Mouse (Mus musculus) myocyte (in vitro differentiated cells): Measurements from ENCODE around the gene Iqcn. TPM values are rescaled to one million over a fixed set of nuclear protein-coding genes. Genes with fewer than 3 reads are reported as not detected.

Source experiments
- H3K27me3 ChIP-seq: one replicate; pipeline ENCODE4 v1.6.1; 2011; ENCODE audit not compliant: control insufficient read depth, insufficient read depth, insufficient read length
- H3K36me3 ChIP-seq: one replicate; pipeline ENCODE4 v1.6.1; 2011; ENCODE audit not compliant: control insufficient read depth, insufficient read depth
- H3K4me2 ChIP-seq: one replicate; pipeline ENCODE4 v1.6.1; 2011; ENCODE audit warnings: low read depth, control low read depth
- H3K4me3 ChIP-seq: one replicate; pipeline ENCODE4 v1.5.1; 2011; ENCODE audit warnings: mild to moderate bottlenecking, control low read depth, moderate library complexity
- H3K79me2 ChIP-seq: one replicate; pipeline ENCODE4 v1.6.1; 2011; ENCODE audit not compliant: control insufficient read depth, insufficient read depth
- H3ac ChIP-seq: one replicate; pipeline ENCODE4 v1.6.1; 2011; ENCODE audit not compliant: control insufficient read depth, insufficient read length
- CEBPB ChIP-seq: IDR thresholded peaks from 2 replicates; pipeline ENCODE4 v1.6.1; 2011; ENCODE audit warnings: mild to moderate bottlenecking, moderate library complexity; ENCODE audit not compliant: poor library complexity, insufficient read depth, severe bottlenecking
- E2F4 ChIP-seq: IDR thresholded peaks from one replicate; pipeline ENCODE4 v1.6.1; 2011; ENCODE audit warnings: mild to moderate bottlenecking, control low read depth, moderate library complexity; ENCODE audit not compliant: insufficient read depth
- MAX ChIP-seq: IDR thresholded peaks from one replicate; pipeline ENCODE4 v1.6.1; 2011; ENCODE audit warnings: low read depth, mild to moderate bottlenecking, control low read depth
- MYOD1 ChIP-seq, 3 experiments: IDR thresholded peaks; one replicate each; pipeline ENCODE4 v1.6.1; 2011; ENCODE audit warnings: control low read depth in 2 of 3, low read depth in 2 of 3, mild to moderate bottlenecking in 2 of 3, moderate library complexity in 1 of 3; ENCODE audit not compliant: insufficient read length in 2 of 3, control insufficient read depth in 1 of 3
- MYOG ChIP-seq, 3 experiments: IDR thresholded peaks; one replicate each; pipeline ENCODE4 v1.6.1; 2011; ENCODE audit warnings: control low read depth in 2 of 3, low read depth in 2 of 3, mild to moderate bottlenecking in 2 of 3; ENCODE audit not compliant: insufficient read length in 2 of 3, control insufficient read depth in 1 of 3, insufficient read depth in 1 of 3
- POLR2A ChIP-seq: IDR thresholded peaks from one replicate; pipeline ENCODE4 v1.6.1; 2011; ENCODE audit warnings: low read depth, mild to moderate bottlenecking, control low read depth, moderate library complexity; ENCODE audit not compliant: insufficient read length
- POLR2AphosphoS2 ChIP-seq: IDR thresholded peaks from one replicate; pipeline ENCODE4 v1.6.1; 2011; ENCODE audit warnings: low read depth, control low read depth; ENCODE audit not compliant: insufficient read length
- REST ChIP-seq: IDR thresholded peaks from one replicate; pipeline ENCODE4 v1.6.1; 2011; ENCODE audit warnings: mild to moderate bottlenecking, control low read depth, moderate library complexity; ENCODE audit not compliant: insufficient read depth, insufficient read length
- SRF ChIP-seq: IDR thresholded peaks from one replicate; pipeline ENCODE4 v1.6.1; 2011; ENCODE audit warnings: low read depth; ENCODE audit not compliant: control insufficient read depth, insufficient read length
- TCF12 ChIP-seq: IDR thresholded peaks from one replicate; pipeline ENCODE4 v1.6.1; 2011; ENCODE audit warnings: mild to moderate bottlenecking, control low read depth; ENCODE audit not compliant: poor library complexity, insufficient read depth, severe bottlenecking
- TCF3 ChIP-seq: IDR thresholded peaks from one replicate; pipeline ENCODE4 v1.6.1; 2011; ENCODE audit warnings: low read depth, control low read depth; ENCODE audit not compliant: insufficient read length
- USF1 ChIP-seq: IDR thresholded peaks from one replicate; pipeline ENCODE4 v1.6.1; 2011; ENCODE audit warnings: low read depth, mild to moderate bottlenecking, control low read depth, moderate library complexity
- polyA plus RNA-seq: library from polyadenylated mRNA; unstranded; fragments of >200 nt; fragmentation: generic; extraction: Trizol; gene quantifications from one replicate; pipeline ENCODE4 v1.2.1, GENCODE M21; 2012; ENCODE audit warnings: missing spikeins

Iqcn gene
- polyA plus RNA-seq, 1 experiment = 0.02 TPM

DNA sequence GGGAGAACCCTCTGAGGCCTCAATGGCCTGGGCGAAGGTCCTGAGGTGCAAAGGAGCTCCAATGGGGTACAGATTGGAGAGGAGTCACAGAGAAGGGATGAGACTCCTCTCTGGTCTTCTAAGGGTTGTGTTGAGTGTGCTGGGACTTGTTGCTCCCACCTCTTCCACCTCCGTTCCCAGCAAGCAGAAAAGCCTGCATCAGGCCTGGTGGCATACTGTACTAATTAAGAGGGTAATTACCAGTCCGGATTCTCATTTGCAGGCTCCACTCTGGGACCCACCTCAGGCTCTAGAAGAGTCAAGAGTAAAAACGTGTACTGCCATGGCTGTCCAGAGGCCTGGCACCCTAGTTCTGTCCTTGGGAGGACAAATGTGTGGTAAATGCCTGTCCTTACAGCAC, 6.3 kb upstream of the Iqcn start:
- Histone ChIP-seq H3K36me3 (no peaks in the 10 kb centered on the region), H3K27me3 (no peaks in the 10 kb centered on the region), H3K79me2 (peaks cover 20% of the 10 kb centered on the region), H3K4me2 (peak overlapping the region; percentile 6), H3ac (no peak overlapping the region), H3K4me3 (no peak overlapping the region)
- TF ChIP-seq MAX (no peak), SRF (no peak), MYOG (IDR thresholded peaks at IDR 0.05; ENCODE audit: control insufficient read depth in 1 of 3, insufficient read depth in 1 of 3, insufficient read length in 2 of 3, low read depth in 2 of 3) (no peak), REST (no peak), CEBPB (no peak), TCF12 (no peak), E2F4 (no peak), POLR2AphosphoS2 (no peak)

- no peaks in the 10 kb centered on the region for H3K36me3 ChIP-seq
- H3K4me3 ChIP-seq = peak overlapping the region; percentile 94
- peak overlapping the region; percentile 68 for H3ac ChIP-seq
- no peaks in the 10 kb centered on the region for H3K27me3 ChIP-seq
- TF ChIP-seq SRF (no peak), CEBPB (no peak), USF1 (no peak), MYOD1 (IDR thresholded peaks at IDR 0.05; ENCODE audit: control insufficient read depth in 1 of 3, insufficient read length in 2 of 3, low read depth in 2 of 3) (no peak), E2F4 (no peak), POLR2AphosphoS2 (no peak), TCF3 (no peak), REST (no peak), MYOG (IDR thresholded peaks at IDR 0.05; ENCODE audit: control insufficient read depth in 1 of 3, insufficient read depth in 1 of 3, insufficient read length in 2 of 3, low read depth in 2 of 3) (no peak), MAX (no peak), POLR2A (no peak), TCF12 (no peak)
- peaks cover 20% of the 10 kb centered on the region for H3K79me2 ChIP-seq
- H3K4me2 ChIP-seq = peak overlapping the region; percentile 83
Measured at GRCm38 (mm10) chr8:70697366-70698250, 5.6 kb upstream of the Iqcn start.

GRCm38 (mm10) chr8:70698310-70699109, 4.7 kb upstream of the Iqcn start, which contains the start of gene Jund:
Gene Jund, plus strand, starts transcription at chr8:70698949.
- Histone ChIP-seq H3K27me3 (no peaks in the 10 kb centered on the region), H3K4me2 (peak within 1 kb of the TSS; percentile 83), H3K79me2 (peaks cover 20% of the 10 kb centered on the region), H3ac (peak within 1 kb of the TSS; percentile 68), H3K4me3 (peak within 1 kb of the TSS; percentile 94), H3K36me3 (no peaks in the 10 kb centered on the region)
- peak; percentile 19 for TF ChIP-seq E2F4
- TF ChIP-seq POLR2AphosphoS2 = peak; percentile 89
- peak; percentile 94 for TF ChIP-seq POLR2A
- TF ChIP-seq MAX = no peak
- TF ChIP-seq SRF = peak; percentile 84
- no peak for TF ChIP-seq USF1
- no peak for TF ChIP-seq CEBPB
- peak in 2 of 3 experiments; percentile 29 to 58 for TF ChIP-seq MYOD1 (IDR thresholded peaks at IDR 0.05; ENCODE audit: control insufficient read depth in 1 of 3, insufficient read length in 2 of 3, low read depth in 2 of 3)
- TF ChIP-seq TCF12 = no peak
- TF ChIP-seq MYOG (IDR thresholded peaks at IDR 0.05; ENCODE audit: control insufficient read depth in 1 of 3, insufficient read depth in 1 of 3, insufficient read length in 2 of 3, low read depth in 2 of 3) = peak in 2 of 3 experiments; percentile 43 to 70
- no peak for TF ChIP-seq TCF3
- TF ChIP-seq REST = no peak

DNA sequence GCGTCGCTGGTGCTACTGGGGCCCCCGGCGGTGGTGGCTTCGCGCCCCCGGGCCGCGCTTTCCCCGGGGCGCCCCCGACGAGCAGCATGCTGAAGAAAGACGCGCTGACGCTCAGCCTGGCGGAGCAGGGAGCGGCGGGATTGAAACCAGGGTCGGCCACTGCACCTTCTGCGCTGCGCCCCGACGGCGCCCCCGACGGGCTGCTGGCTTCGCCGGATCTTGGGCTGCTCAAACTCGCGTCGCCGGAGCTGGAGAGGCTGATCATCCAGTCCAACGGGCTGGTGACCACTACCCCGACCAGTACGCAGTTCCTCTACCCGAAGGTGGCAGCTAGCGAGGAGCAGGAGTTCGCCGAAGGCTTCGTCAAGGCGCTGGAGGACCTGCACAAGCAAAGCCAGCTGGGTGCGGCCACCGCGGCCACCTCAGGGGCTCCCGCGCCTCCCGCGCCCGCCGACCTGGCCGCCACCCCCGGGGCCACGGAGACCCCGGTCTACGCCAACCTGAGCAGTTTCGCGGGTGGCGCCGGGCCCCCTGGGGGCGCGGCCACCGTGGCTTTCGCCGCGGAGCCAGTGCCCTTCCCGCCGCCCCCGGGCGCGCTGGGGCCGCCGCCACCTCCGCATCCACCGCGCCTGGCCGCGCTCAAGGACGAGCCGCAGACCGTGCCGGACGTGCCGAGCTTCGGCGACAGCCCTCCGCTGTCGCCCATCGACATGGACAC, 4.0 kb upstream of the Iqcn start:
- H3K79me2 ChIP-seq = peaks cover 20% of the 10 kb centered on the region
- H3K27me3 ChIP-seq = no peaks in the 10 kb centered on the region
- H3ac ChIP-seq = peak overlapping the region; percentile 68
- TF ChIP-seq CEBPB (no peak), MAX (no peak), SRF (no peak), USF1 (no peak), POLR2A (no peak), TCF3 (no peak), POLR2AphosphoS2 (peak; percentile 13)
- H3K4me2 ChIP-seq = no peak overlapping the region
- peak overlapping the region; percentile 94 for H3K4me3 ChIP-seq
- no peaks in the 10 kb centered on the region for H3K36me3 ChIP-seq
